Mouse (Mus musculus) erythroblast, embryonic 14.5 days (primary cell): ENCODE results near the gene Smim4.

Experiments used
- GATA1 ChIP-seq: IDR thresholded peaks from 2 replicates; pipeline ENCODE4 v1.6.1; 2012; ENCODE audit warnings: low read length, inconsistent platforms, mixed read lengths
- TAL1 ChIP-seq: IDR thresholded peaks from 3 replicates; pipeline ENCODE4 v1.6.1; 2012; ENCODE audit warnings: low read length, inconsistent platforms, mixed read lengths

GRCm38 (mm10) chr14:31171821-31172220 is 43.1 kb upstream of the Smim4 start:
- TF ChIP-seq GATA1 (no peak), TAL1 (no peak)
